Mouse (Mus musculus): ENCODE results near the gene Speer4b. TPM values are rescaled to one million over a fixed set of nuclear protein-coding genes. Genes with fewer than 3 reads are reported as not detected.
"Not testable (repeated sequence)": the region's sequence is repeated elsewhere in the genome, so short reads cannot be mapped to it uniquely, and the experiment has no call there.

Gene Speer4b
- polyA plus RNA-seq (2017; shearing (Covaris generic)): not detected

DNA sequence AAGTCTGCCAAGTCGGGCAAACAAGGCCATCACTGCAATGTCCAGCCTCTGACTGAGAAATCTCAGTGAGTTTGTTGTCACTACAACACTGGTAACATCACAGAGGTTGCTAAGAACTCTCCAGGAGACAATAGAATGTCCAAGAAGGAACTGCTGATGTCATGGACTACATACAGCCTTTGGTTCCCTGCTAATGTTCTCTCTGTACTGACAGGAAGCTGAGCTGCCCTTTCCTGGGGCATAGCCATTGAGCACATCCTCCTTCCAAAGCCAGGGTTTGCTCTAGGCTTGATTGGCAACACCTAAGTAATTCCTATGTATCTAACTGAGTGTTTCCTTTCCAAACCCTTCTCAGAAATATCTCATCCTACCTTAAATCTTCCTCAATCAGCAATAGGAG, at the start of gene Speer4b:
Gene Speer4b, minus strand, starts transcription at position 101 of the 400 bp plus-strand sequence.
- ATAC-seq: not testable (repeated sequence)

DNA sequence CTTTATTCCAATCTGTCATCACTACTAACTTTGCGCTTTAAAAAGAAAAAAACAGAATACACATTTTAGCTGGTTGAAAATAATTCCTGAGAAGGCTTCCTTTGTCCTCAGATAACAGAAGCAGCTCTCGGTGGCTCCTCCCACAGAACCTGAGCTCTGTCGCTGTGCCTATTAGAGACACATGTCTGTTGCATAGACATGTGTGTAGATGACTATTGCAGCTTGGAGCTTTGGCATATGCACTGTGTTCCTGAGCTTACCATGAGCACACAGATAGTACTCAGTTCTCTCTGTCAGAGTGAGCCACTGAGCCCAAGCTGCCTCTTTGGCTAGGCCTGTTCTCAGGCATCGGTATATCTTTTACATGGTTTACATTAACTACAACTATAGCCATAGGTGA, 48.1 kb upstream of the Speer4b start:
- ATAC-seq: no peak

- no peak for ATAC-seq
Observed at GRCm38 (mm10) chr5:27544816-27545270, 43.6 kb upstream of the Speer4b start.

- no peak for ATAC-seq
Observed at GRCm38 (mm10) chr5:27526906-27527305, 25.7 kb upstream of the Speer4b start.

DNA sequence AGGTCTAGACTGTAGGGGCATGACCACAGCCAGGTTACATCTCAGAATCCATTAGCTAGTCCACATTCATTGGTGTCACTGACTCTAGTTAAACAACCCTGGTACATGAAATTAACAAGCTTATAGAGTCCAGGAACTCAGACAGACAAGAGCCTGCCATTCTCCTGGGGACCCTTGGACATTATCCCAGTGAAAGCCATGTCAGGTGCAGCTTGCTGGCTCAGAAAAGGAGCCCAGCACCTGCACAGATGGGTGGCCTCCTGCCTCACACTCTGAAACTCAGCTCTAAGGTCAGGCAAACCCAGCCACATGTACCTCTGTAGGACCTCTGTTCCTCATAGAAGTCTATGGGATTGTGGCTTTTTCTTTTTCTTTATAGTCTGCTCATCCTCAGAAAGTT, 17.5 kb upstream of the Speer4b start:
- ATAC-seq: no peak

- no peak for ATAC-seq
Observed at GRCm38 (mm10) chr5:27490942-27491341, 10.3 kb downstream of the Speer4b start.

- ATAC-seq: no peak
Observed at GRCm38 (mm10) chr5:27486138-27486537, 15.1 kb downstream of the Speer4b start.

- no peak for ATAC-seq
Observed at GRCm38 (mm10) chr5:27481706-27482105, 19.5 kb downstream of the Speer4b start.

DNA sequence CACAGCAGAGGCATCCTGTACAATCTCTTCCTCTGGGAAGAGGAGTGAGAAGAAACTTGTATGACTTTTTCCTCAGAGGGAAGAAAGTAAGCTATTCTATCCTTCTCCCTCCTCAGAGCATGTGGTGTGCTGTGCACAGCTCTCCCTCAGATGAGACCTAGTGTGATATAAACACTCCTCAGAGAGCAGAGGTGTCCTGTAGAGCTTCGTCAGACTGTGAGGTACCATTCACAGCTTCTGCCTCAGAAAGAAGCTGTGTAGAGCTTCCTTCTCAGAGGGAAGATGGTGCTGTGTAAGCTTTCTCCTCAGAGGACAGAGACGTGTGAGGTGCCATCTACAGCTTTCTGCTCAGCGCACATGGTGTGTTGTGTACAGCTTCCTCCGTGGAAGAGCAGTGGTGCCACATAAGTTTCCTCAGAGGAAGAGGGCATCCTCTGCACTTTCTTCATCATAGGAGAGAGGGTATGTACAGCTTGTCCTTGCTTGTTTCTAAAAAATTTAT, 26.2 kb downstream of the Speer4b start:
- no peak for ATAC-seq

- no peak for ATAC-seq
Observed at GRCm38 (mm10) chr5:27457686-27458085, 43.6 kb downstream of the Speer4b start.

GRCm38 (mm10) chr5:27456981-27457380, 44.3 kb downstream of the Speer4b start:
- ATAC-seq: no peak

DNA sequence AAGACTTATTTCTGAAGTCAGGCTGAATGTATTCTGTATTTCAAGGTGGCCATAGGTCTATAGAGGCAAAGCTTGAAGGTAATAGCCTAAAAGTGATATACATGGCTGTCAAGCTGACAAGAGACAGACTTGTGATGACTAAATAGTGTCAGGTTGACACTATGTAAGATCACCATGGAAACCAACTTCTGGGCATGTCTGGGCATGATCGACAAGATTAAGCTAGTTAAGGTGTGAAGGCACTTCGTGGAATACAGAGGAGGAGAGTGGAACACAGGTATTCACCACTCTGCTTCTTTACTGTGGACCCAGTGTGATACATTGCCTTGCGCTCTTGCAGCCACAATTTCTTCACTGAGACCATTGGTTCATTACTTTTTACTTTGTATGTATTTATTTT, 46.9 kb downstream of the Speer4b start:
- ATAC-seq: no peak

DNA sequence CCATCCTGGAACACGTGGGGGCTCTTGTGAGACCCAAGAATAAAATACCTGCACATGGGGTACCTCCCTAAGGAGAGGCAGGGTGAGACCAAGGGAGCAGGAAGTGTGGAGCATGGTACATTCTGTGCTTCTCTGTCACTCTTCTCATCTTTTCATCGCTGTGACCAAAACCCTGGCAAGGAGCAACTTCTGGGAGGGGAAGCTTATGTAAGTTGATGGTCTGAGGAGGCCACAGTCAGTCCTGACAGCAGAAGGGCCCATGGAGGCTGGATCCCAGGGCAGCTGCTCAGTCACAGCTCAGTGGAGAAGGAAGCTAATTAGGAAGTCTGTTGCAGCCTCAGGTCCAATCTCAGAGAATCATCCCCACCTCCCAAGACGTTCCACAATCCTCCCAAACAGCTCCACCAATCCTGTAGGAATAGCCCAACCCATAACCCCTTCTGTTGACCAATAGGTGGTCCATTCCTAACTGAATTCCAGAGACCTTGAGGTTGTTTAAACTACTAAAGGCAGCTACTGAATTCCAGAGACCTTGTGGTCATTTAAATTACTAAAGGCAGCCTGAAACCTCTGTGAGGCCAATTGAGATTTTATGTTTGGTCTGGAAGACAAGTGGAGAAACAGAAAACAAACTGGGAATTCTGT, 47.9 kb downstream of the Speer4b start:
- ATAC-seq: no peak
